Mouse (Mus musculus) lung, postnatal 0 days (tissue): ENCODE results near the gene Actr1a. TPM values are rescaled to one million over a fixed set of nuclear protein-coding genes. Genes with fewer than 3 reads are reported as not detected.

Experiments used
- ATAC-seq: fragments of 200-750 bp; cut with Nextera tagmentation; 2 replicates; pipeline ENCODE4 v1.8.0; 2017; ENCODE audit warnings: moderate library complexity
- DNase-seq: peaks from one replicate; pipeline ENCODE4 v3.0.0-alpha.2; 2016; ENCODE audit warnings: low spot score
- H3K27ac ChIP-seq: fragments of 300-500 bp; sonication (generic); 2 replicates; pipeline ENCODE4 v1.5.1; 2014; ENCODE audit warnings: antibody characterized with exemption, mild to moderate bottlenecking, low read length, mixed read lengths
- H3K27me3 ChIP-seq: fragments of 300-500 bp; sonication (generic); replicated peaks from 2 replicates; pipeline ENCODE4 v1.6.1; 2014; ENCODE audit warnings: low read length, mixed read lengths; ENCODE audit not compliant: insufficient read depth
- H3K36me3 ChIP-seq: fragments of 300-500 bp; sonication (generic); 2 replicates; pipeline ENCODE4 v1.6.1; 2014; ENCODE audit warnings: low read length, mixed read lengths; ENCODE audit not compliant: insufficient read depth
- H3K4me1 ChIP-seq: fragments of 300-500 bp; sonication (generic); 2 replicates; pipeline ENCODE4 v1.6.1; 2014; ENCODE audit warnings: antibody characterized with exemption, low read depth, low read length, mixed read lengths; ENCODE audit not compliant: insufficient read depth
- H3K4me2 ChIP-seq: fragments of 300-500 bp; sonication (generic); replicated peaks from 2 replicates; pipeline ENCODE4 v1.6.1; 2014; ENCODE audit warnings: low read depth, mild to moderate bottlenecking, low read length, moderate library complexity, mixed read lengths
- H3K4me3 ChIP-seq: fragments of 300-500 bp; sonication (generic); 2 replicates; pipeline ENCODE4 v1.5.1; 2014; ENCODE audit warnings: low read depth, low read length
- H3K9ac ChIP-seq: fragments of 300-500 bp; sonication (generic); replicated peaks from 2 replicates; pipeline ENCODE4 v1.6.1; 2014; ENCODE audit warnings: low read depth, mild to moderate bottlenecking
- H3K9me3 ChIP-seq: fragments of 300-500 bp; sonication (generic); 2 replicates; pipeline ENCODE4 v1.6.1; 2016; ENCODE audit warnings: low read length, mixed read lengths
- CTCF ChIP-seq: IDR thresholded peaks from 2 replicates; pipeline ENCODE4 v1.5.1; 2016; ENCODE audit warnings: antibody characterized with exemption, mild to moderate bottlenecking
- EP300 ChIP-seq: IDR thresholded peaks from 2 replicates; pipeline ENCODE4 v1.6.1; 2016; ENCODE audit warnings: antibody characterized with exemption, mild to moderate bottlenecking, control low read depth
- WGBS: fragments of 180-500 bp; shearing (Covaris S2); extraction: QIAGEN DNeasy Blood & Tissue Kit; methylation state at CpG from one replicate; pipeline ENCODE4 v1.1.7; 2014; 5-methylcytosine and 5-hydroxymethylcytosine counted together
- polyA plus RNA-seq: library from polyadenylated mRNA; unstranded; fragments of >200 nt; fragmentation: Nextera tagmentation; extraction: Ambion mirVana; gene quantifications from 2 replicates; pipeline ENCODE4 v1.2.1, GENCODE M21; 2015

Actr1a gene
- polyA plus RNA-seq, 1 experiment from 2014 or later: 104 TPM

DNA sequence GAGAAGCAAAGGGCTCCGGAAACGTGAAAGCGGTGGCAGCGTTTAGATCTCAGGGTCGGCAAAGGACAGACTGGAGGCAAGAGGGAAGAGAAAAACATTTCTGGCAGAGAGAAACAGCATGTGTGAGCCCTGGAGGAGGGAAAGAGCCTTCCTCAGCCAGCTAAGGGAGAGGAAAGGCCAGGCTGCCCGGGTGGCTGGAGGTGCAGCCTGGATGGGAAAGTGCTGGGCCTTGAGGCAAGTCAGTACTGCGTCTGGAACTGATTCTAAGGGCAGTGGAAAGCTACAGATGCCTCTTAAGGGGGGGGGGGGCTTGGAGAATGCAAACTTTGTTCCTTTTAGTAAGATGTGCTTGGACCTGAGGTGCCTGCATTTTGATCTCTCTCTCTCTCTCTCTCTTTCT, 38.2 kb upstream of the Actr1a start:
- Histone ChIP-seq H3K27ac (no peak overlapping the region), H3K27me3 (no peaks in the 10 kb centered on the region), H3K9ac (no peak overlapping the region), H3K36me3 (no peaks in the 10 kb centered on the region), H3K4me1 (no peaks in the 10 kb centered on the region), H3K4me2 (no peak overlapping the region), H3K9me3 (no peaks in the 10 kb centered on the region), H3K4me3 (no peak overlapping the region)
- WGBS: 73% methylated on average over 7 of the region's 7 CpGs
- DNase-seq (no peak), ATAC-seq (no peak)
- TF ChIP-seq EP300 (no peak), CTCF (no peak)

DNA sequence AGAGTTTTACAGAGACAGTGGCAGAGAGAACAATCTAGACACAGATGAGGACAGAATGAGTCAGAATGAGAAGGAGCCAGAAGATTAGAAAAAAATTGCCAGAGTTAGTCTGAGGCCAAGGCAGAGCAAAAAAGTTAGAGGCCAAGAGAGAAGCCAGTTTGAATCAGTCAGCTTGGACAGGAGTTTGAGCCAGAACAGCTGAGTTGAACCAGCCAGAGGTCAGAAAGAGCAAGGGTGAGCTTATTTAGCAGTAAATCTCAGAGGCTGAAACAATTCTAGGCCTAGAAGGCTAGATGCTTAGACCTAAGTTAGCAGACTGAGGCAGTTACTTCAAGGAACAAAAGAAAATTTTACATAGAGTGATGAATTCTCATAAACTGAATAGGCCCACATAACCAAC, 33.7 kb upstream of the Actr1a start:
- H3K9ac ChIP-seq: no peak overlapping the region
- no peaks in the 10 kb centered on the region for H3K36me3 ChIP-seq
- ATAC-seq (no peak), DNase-seq (no peak)
- H3K27me3 ChIP-seq: no peaks in the 10 kb centered on the region
- no peak overlapping the region for H3K4me3 ChIP-seq
- H3K4me2 ChIP-seq: no peak overlapping the region
- no peak overlapping the region for H3K27ac ChIP-seq
- H3K9me3 ChIP-seq: no peaks in the 10 kb centered on the region
- TF ChIP-seq CTCF: no peak
- no peak for TF ChIP-seq EP300
- no peaks in the 10 kb centered on the region for H3K4me1 ChIP-seq

DNA sequence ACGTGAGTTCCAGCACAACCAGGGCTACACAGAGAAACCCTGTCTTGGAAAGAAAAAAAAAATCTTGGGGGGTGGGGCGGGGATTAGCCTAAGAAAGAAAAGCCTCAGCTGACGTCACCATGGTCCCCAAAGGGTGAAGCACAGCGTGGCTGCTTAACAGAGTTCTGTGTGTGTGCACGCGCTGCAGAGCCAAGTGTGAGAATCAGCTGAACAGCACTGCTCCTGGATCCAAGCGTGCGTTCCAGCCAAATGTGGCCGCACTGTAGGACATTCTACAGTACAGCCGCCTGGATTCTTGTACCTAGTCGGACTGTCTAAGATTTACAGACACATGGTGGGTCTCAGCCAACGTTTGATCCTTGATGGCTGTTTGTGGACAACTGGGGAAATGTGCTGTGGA, 30.9 kb upstream of the Actr1a start:
- Histone ChIP-seq H3K4me3 (no peak overlapping the region), H3K4me2 (no peak overlapping the region), H3K9me3 (no peaks in the 10 kb centered on the region), H3K4me1 (no peaks in the 10 kb centered on the region; the same call in 1 of the 2 replicates), H3K27ac (no peak overlapping the region), H3K36me3 (no peaks in the 10 kb centered on the region), H3K27me3 (no peaks in the 10 kb centered on the region), H3K9ac (no peak overlapping the region)
- ATAC-seq: no peak
- WGBS: 86% methylated on average over 12 of the region's 12 CpGs
- TF ChIP-seq CTCF: no peak
- TF ChIP-seq EP300: no peak
- DNase-seq: no peak

DNA sequence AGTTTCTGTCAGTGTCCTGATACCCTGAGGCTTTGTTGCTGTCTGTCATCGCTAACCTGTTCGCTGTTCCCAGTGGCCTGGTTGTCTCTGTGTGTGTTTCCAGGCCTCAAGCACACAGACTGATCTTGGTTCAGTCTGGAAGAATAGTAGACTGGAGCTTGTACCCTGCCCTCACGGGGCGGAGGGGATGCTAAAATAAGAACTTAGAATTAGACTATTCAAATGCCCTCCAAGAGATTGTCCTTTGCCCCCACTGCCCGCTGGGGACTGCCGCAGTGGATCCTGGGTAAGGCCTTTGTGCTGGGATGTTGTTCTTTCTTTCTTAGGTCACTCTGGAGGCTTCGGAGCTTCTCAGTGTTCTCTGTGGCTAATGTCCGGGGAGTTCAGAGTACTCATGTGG, 29.7 kb upstream of the Actr1a start:
- TF ChIP-seq EP300 (no peak), CTCF (no peak)
- Histone ChIP-seq H3K4me1 (no peaks in the 10 kb centered on the region; the same call in 1 of the 2 replicates), H3K9me3 (no peaks in the 10 kb centered on the region), H3K4me2 (no peak overlapping the region), H3K9ac (no peak overlapping the region), H3K27me3 (no peaks in the 10 kb centered on the region), H3K36me3 (no peaks in the 10 kb centered on the region), H3K27ac (no peak overlapping the region), H3K4me3 (no peak overlapping the region)
- DNase-seq (no peak), ATAC-seq (no peak)
- 94% methylated on average over 8 of the region's 8 CpGs for WGBS

DNA sequence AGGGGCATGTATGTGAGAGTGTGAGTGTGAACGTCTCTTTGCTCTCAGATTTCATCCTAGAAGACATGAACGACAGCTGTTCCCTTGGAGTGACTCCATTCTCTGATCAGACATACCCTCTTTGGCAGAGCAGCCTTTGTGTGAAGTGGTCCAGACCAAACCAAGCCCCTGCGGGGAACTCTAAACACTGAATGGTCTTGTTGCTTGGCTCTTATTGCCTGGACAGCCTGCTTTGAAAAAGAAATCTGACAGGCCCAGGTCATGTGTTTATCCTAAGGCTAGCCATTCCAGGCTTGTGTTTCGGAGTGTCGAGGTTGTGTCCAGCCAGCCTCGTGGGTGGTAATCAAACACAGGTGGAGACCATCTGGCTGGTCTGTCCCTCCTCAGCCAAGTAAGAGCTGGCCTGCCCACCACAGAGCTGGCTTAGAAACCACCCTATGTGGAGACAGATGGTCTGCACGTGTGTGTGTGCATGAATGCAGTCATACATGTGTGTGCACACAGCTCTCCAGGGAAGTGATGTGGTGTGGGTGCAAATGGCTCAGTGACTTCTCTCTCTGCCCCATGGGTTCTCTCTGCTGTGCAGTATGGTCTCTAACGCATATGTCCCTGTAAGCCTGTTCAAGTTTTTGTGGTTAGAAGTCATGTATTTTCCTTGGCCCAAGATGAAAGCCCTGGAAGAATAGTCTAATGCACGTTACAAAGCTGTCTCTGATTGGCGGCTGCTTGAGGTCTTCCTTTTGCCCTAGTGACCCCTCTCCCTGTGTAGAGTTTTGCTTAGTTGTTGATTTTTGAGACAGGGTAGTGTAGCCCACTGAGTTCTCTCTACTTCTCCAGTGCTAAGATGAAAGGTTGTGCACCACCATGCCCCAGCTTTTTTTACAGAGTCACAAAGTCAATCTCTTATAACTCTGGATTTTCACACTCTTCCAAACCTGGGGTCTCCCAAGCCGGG, 27.1 kb upstream of the Actr1a start:
- H3K36me3 ChIP-seq: no peaks in the 10 kb centered on the region
- WGBS: 41% methylated on average over 11 of the region's 11 CpGs
- no peak overlapping the region for H3K27ac ChIP-seq
- no peak overlapping the region for H3K4me3 ChIP-seq
- DNase-seq (peak; percentile 58), ATAC-seq (peak; percentile 78)
- H3K9me3 ChIP-seq: no peaks in the 10 kb centered on the region
- no peak for TF ChIP-seq EP300
- no peak for TF ChIP-seq CTCF
- H3K27me3 ChIP-seq: no peaks in the 10 kb centered on the region
- H3K4me2 ChIP-seq: no peak overlapping the region
- no peak overlapping the region for H3K9ac ChIP-seq
- H3K4me1 ChIP-seq: no peaks in the 10 kb centered on the region; the same call in 1 of the 2 replicates

DNA sequence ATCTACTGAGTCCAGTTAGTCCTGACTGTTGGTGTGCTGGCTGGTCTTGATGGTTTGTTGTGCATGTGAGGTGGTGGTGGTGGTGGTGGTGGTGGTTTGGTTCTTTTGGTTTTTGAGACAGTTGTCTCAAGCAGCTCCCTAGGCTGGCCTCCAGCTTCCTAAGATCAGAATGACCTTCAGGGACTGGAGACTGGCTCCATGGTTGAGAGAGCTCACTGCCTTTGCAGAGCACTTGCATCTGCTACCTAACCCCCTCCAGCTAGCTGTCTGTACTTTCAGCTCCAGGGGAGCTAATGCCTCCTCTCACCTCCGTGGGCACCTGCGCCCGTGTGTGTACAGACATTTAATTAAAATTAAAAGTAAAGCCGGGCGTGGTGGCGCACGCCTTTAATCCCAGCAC, 24.9 kb upstream of the Actr1a start:
- Histone ChIP-seq H3K27me3 (no peaks in the 10 kb centered on the region), H3K9me3 (no peaks in the 10 kb centered on the region), H3K27ac (no peak overlapping the region), H3K4me2 (no peak overlapping the region), H3K4me1 (no peaks in the 10 kb centered on the region; the same call in 1 of the 2 replicates), H3K4me3 (no peak overlapping the region), H3K36me3 (no peaks in the 10 kb centered on the region), H3K9ac (no peak overlapping the region)
- WGBS: 94% methylated on average over 7 of the region's 7 CpGs
- no peak for ATAC-seq
- no peak for DNase-seq
- no peak for TF ChIP-seq EP300
- TF ChIP-seq CTCF: no peak
